Mouse (Mus musculus) thymus, adult 18-20 months (tissue): ENCODE data around the gene Cct8.
"Not testable (repeated sequence)": the region's sequence is repeated elsewhere in the genome, so short reads cannot be mapped to it uniquely, and the experiment has no call there.

ENCODE experiments used
- DNase-seq, 2 experiments: peaks; one replicate each; pipeline ENCODE4 v3.0.0; 2022; ENCODE audit warnings: mixed read lengths in 2 of 2

The Cct8 gene

GRCm38 (mm10) chr16:87495716-87496447, at the start of gene Cct8:
Gene Cct8, minus strand, starts transcription at chr16:87495873.
- peak; percentile 92 to 94 for DNase-seq

GRCm38 (mm10) chr16:87528755-87529154, 33.1 kb upstream of the Cct8 start:
- DNase-seq: no peak

GRCm38 (mm10) chr16:87527553-87528249, 32.0 kb upstream of the Cct8 start:
- no peak for DNase-seq

GRCm38 (mm10) chr16:87524228-87524627, 28.6 kb upstream of the Cct8 start:
- no peak for DNase-seq

- DNase-seq: no peak
Observed at GRCm38 (mm10) chr16:87512331-87512730, 16.7 kb upstream of the Cct8 start.

- no peak for DNase-seq
Observed at GRCm38 (mm10) chr16:87511706-87512105, 16.0 kb upstream of the Cct8 start.

GRCm38 (mm10) chr16:87501304-87502078, 5.8 kb upstream of the Cct8 start:
- DNase-seq: no peak

GRCm38 (mm10) chr16:87499556-87499955, 3.9 kb upstream of the Cct8 start:
- DNase-seq: no peak

GRCm38 (mm10) chr16:87497171-87497570, 1.5 kb upstream of the Cct8 start:
- DNase-seq: no peak

- DNase-seq: no peak
Observed at GRCm38 (mm10) chr16:87496728-87497127, 1.1 kb upstream of the Cct8 start.

GRCm38 (mm10) chr16:87494955-87495655, 568 bp downstream of the Cct8 start:
- DNase-seq: no peak

GRCm38 (mm10) chr16:87492191-87492792, 3.4 kb downstream of the Cct8 start:
- not testable (repeated sequence) for DNase-seq

- DNase-seq: no peak
Observed at GRCm38 (mm10) chr16:87488605-87489004, 7.1 kb downstream of the Cct8 start.

- no peak for DNase-seq
Observed at GRCm38 (mm10) chr16:87486739-87487138, 8.9 kb downstream of the Cct8 start.

- no peak for DNase-seq
Observed at GRCm38 (mm10) chr16:87484367-87484766, 11.3 kb downstream of the Cct8 start.

- DNase-seq: no peak
Observed at GRCm38 (mm10) chr16:87470579-87470978, 25.1 kb downstream of the Cct8 start.

- no peak for DNase-seq
Observed at GRCm38 (mm10) chr16:87458752-87459151, 36.9 kb downstream of the Cct8 start.

GRCm38 (mm10) chr16:87455180-87455611, 40.5 kb downstream of the Cct8 start:
- peak in 1 of 2 experiments; percentile 26 for DNase-seq

- peak; percentile 81 to 88 for DNase-seq
Observed at GRCm38 (mm10) chr16:87454419-87455179, 41.1 kb downstream of the Cct8 start, which contains the start of gene Usp16. Gene Usp16, plus strand, starts transcription at chr16:87454703.

GRCm38 (mm10) chr16:87453226-87453625, 42.4 kb downstream of the Cct8 start:
- DNase-seq: no peak

GRCm38 (mm10) chr16:87445528-87445927, 50.1 kb downstream of the Cct8 start:
- no peak for DNase-seq
